Mouse (Mus musculus) intestine, embryonic 16.5 days (tissue): Measurements from ENCODE around the gene Zdhhc1. TPM values are rescaled to one million over a fixed set of nuclear protein-coding genes. Genes with fewer than 3 reads are reported as not detected.
A peak's percentile ranks its signal among the peaks of the same experiment; 100 is the strongest.

ENCODE experiments used
- ATAC-seq: fragments of 200-750 bp; cut with Nextera tagmentation; 2 replicates; pipeline ENCODE4 v1.8.0; 2017; ENCODE audit warnings: moderate TSS enrichment, moderate library complexity
- H3K27ac ChIP-seq: fragments of 300-500 bp; sonication (generic); 2 replicates; pipeline ENCODE4 v1.5.1; 2014; ENCODE audit warnings: mild to moderate bottlenecking, low read length
- H3K27me3 ChIP-seq: fragments of 300-500 bp; sonication (generic); replicated peaks from 2 replicates; pipeline ENCODE4 v1.6.1; 2014; ENCODE audit warnings: low read length, control low read depth, mixed read lengths; ENCODE audit not compliant: control insufficient read depth, insufficient read depth
- H3K36me3 ChIP-seq: fragments of 300-500 bp; sonication (generic); 2 replicates; pipeline ENCODE4 v1.6.1; 2014; ENCODE audit warnings: low read length, control low read depth; ENCODE audit not compliant: control insufficient read depth, insufficient read depth
- H3K4me1 ChIP-seq: fragments of 300-500 bp; sonication (generic); 2 replicates; pipeline ENCODE4 v1.6.1; 2014; ENCODE audit warnings: low read length, control low read depth, mixed read lengths; ENCODE audit not compliant: control insufficient read depth, insufficient read depth
- H3K4me2 ChIP-seq: fragments of 300-500 bp; sonication (generic); 2 replicates; pipeline ENCODE4 v1.6.1; 2014; ENCODE audit warnings: low read depth, low read length, control low read depth
- H3K4me3 ChIP-seq: fragments of 300-500 bp; sonication (generic); 2 replicates; pipeline ENCODE4 v1.5.1; 2014; ENCODE audit warnings: mild to moderate bottlenecking, low read length
- H3K9ac ChIP-seq: fragments of 300-500 bp; sonication (generic); 2 replicates; pipeline ENCODE4 v1.6.1; 2014; ENCODE audit warnings: low read depth, low read length
- H3K9me3 ChIP-seq: fragments of 300-500 bp; sonication (generic); 2 replicates; pipeline ENCODE4 v1.6.1; 2016; ENCODE audit warnings: low read length, control low read depth; ENCODE audit not compliant: control insufficient read depth
- whole genome bisulfite sequencing: fragments of 180-500 bp; shearing (Covaris S2); extraction: QIAGEN DNeasy Blood & Tissue Kit; methylation state at CpG from one replicate; pipeline ENCODE4 v1.1.7; 2014; 5-methylcytosine and 5-hydroxymethylcytosine counted together
- polyA plus RNA-seq: library from polyadenylated mRNA; unstranded; fragments of >200 nt; fragmentation: Nextera tagmentation; extraction: Ambion mirVana; gene quantifications from 2 replicates; pipeline ENCODE4 v1.2.1, GENCODE M21; 2015

Zdhhc1 gene
- polyA plus RNA-seq, 1 experiment from 2014 or later, result 18.5 TPM

DNA sequence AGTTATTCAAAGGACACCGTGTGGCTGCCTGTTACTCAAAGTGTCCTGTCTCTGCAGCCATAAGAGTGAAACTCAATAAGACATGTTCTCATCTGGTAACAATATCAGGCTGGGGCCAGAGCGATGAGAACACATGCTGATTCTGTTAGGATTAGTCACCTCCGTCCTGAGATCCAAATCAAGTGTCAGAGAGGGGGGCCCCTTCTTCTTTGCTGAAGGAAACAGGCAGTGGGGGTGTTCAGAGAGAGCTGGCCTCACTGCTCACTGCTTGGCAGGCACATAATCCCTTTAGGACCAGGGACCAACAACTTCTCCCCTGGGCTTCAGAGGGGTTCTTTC, 12.7 kb downstream of the Zdhhc1 start:
- H3K4me3 ChIP-seq, result no peak overlapping the region
- H3K9me3 ChIP-seq, result no peaks in the 10 kb centered on the region
- 73% methylated on average over 3 of the region's 3 CpGs for WGBS
- ATAC-seq, result peak; percentile 11; the same call in 1 of the 2 replicates
- H3K27ac ChIP-seq, result no peak overlapping the region
- H3K9ac ChIP-seq, result no peak overlapping the region
- no peak overlapping the region for H3K4me2 ChIP-seq
- H3K4me1 ChIP-seq, result no peaks in the 10 kb centered on the region
- no peaks in the 10 kb centered on the region for H3K36me3 ChIP-seq
- no peaks in the 10 kb centered on the region for H3K27me3 ChIP-seq

DNA sequence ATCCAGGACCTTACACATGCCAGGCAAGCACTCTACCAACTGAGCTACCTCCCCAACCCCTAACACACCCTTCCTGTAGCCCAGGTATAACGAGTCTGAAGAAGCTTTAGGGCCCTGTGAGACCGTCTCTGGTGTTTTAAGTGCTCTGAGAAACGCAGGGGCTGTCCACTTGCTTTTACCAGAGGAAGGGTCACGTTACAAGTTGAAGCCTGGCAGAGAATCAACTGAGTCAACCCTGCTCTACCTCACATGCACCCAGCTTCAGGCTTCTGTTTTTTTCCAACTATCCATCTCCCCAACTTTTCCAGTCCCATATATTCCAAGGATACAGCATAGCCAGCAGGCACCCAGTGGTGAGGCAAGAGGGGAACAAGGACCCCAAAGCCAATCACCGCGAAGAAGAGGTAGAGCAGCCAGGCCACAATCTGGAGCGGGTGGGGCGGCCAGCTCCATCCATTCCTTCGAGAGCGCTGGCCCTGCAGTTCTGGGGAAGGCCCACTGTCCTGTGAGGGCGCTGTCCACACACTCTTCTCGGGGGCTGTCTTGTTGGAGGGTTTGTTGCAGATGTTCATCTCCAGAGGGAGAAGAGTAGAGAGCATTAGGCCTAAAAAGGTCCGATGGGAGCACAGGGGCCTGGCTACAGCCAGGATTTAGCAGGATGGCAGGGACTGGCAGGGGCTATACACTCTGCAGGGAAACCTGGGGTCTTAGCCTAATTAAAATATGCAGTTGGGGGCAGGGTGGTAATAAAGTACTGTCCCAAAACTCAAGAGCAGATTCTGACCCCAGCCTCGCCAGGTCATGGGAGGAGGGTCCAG, 13.3 kb downstream of the Zdhhc1 start:
- H3K9me3 ChIP-seq, result no peaks in the 10 kb centered on the region
- no peak overlapping the region for H3K9ac ChIP-seq
- H3K36me3 ChIP-seq, result no peaks in the 10 kb centered on the region
- H3K4me3 ChIP-seq, result no peak overlapping the region
- H3K4me2 ChIP-seq, result no peak overlapping the region
- no peaks in the 10 kb centered on the region for H3K4me1 ChIP-seq
- WGBS, result 49% methylated on average over 14 of the region's 14 CpGs
- no peaks in the 10 kb centered on the region for H3K27me3 ChIP-seq
- H3K27ac ChIP-seq, result no peak overlapping the region
- peak; percentile 35; the same call in 1 of the 2 replicates for ATAC-seq

DNA sequence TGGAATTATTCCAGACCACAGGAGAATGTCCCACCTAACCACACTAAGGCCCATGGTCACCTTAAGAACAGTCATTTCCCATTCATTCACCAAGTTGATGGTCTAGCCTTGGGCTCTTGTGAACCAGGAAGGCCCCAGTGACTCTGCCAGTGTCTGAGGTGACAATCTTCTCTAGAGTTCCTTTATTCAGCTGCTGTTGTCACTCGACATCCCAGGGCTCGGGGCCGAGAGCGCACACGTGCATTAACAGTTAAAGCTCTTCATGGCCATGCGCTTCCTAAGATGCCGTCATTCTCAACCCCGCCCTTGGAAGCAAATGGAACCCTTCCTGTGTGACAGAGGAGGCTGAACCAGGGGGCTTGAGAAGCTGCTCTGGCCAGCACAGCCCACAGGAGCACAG, 14.6 kb downstream of the Zdhhc1 start:
- WGBS, result 84% methylated on average over 8 of the region's 8 CpGs
- H3K36me3 ChIP-seq, result no peaks in the 10 kb centered on the region
- H3K4me2 ChIP-seq, result no peak overlapping the region
- no peaks in the 10 kb centered on the region for H3K4me1 ChIP-seq
- H3K27me3 ChIP-seq, result no peaks in the 10 kb centered on the region
- H3K9me3 ChIP-seq, result no peaks in the 10 kb centered on the region
- H3K27ac ChIP-seq, result no peak overlapping the region
- no peak overlapping the region for H3K4me3 ChIP-seq
- ATAC-seq, result no peak
- no peak overlapping the region for H3K9ac ChIP-seq

DNA sequence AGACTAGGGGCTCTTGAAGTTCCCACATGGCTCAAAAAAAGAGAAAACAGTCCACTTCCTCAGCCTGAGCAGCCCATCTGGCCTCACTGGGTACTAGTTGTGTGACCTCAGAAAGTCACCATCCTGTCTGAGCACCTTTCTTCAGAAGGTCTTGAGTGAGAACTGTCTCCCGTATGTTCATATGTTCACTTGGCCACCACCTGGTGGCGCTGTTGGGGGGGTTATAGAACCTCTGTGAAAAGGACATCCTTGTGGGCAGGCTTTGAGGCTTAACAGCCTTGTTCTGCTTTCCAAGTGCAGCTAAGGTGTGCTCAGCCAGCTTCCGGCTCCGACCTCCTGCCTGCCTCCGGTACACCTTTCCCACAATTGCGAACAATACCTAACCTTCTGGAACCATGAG, 15.2 kb downstream of the Zdhhc1 start:
- Histone ChIP-seq H3K9ac (no peak overlapping the region), H3K4me3 (no peak overlapping the region), H3K4me2 (no peak overlapping the region), H3K9me3 (no peaks in the 10 kb centered on the region), H3K4me1 (no peaks in the 10 kb centered on the region), H3K36me3 (no peaks in the 10 kb centered on the region), H3K27me3 (no peaks in the 10 kb centered on the region), H3K27ac (no peak overlapping the region)
- 77% methylated on average over 6 of the region's 6 CpGs for WGBS
- no peak for ATAC-seq

DNA sequence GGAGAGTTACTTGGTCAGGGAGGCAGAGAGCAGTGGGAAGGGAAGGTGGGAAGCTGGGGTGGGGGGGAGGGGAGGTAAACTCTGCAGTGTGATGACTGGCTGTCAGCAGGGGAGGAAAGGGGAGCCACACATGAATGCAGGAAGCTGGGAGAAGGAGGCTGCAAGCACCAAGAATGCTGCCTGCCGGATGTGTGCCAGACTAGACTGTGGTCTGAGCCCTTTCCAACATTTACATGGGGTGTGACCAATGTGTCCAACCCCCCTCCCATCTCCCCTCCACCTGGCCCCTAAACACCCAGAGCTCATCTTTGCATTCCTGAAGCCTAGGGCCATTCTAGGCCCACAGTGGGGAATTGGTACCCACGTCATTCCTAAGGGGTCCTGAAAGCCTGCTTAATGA, 15.7 kb downstream of the Zdhhc1 start:
- Histone ChIP-seq H3K36me3 (no peaks in the 10 kb centered on the region), H3K27ac (no peak overlapping the region), H3K9ac (no peak overlapping the region), H3K9me3 (no peaks in the 10 kb centered on the region), H3K4me2 (no peak overlapping the region), H3K27me3 (no peaks in the 10 kb centered on the region; the same call in 1 of the 2 replicates), H3K4me3 (no peak overlapping the region), H3K4me1 (no peaks in the 10 kb centered on the region)
- no peak for ATAC-seq
- WGBS, result 43% methylated on average over 2 of the region's 2 CpGs

DNA sequence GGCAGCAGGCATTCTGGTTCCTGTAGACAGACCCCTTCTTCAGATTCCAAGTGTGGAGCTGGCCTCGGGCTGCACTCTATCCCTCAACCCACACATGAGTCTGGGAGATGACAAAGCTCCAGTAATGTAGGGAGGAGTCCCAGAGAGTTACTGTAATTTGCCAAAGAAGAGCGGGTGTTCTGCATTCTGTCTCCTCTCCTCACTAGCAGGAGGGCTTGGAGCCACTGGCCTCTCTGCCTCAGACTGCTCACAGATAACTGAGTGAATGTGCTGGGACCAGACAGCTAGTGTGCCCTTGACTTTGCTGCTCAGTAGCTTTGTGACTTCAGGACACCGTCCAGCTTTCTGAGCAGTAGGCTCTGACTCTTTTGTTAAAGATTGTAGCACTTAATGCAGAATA, 18.9 kb downstream of the Zdhhc1 start:
- Histone ChIP-seq H3K4me2 (no peak overlapping the region), H3K27ac (no peak overlapping the region), H3K9me3 (no peaks in the 10 kb centered on the region), H3K4me3 (no peak overlapping the region), H3K9ac (no peak overlapping the region), H3K36me3 (no peaks in the 10 kb centered on the region), H3K4me1 (peaks cover 21% of the 10 kb centered on the region), H3K27me3 (no peaks in the 10 kb centered on the region; the same call in 1 of the 2 replicates)
- ATAC-seq, result no peak
- 81% methylated on average over 3 of the region's 3 CpGs for WGBS

DNA sequence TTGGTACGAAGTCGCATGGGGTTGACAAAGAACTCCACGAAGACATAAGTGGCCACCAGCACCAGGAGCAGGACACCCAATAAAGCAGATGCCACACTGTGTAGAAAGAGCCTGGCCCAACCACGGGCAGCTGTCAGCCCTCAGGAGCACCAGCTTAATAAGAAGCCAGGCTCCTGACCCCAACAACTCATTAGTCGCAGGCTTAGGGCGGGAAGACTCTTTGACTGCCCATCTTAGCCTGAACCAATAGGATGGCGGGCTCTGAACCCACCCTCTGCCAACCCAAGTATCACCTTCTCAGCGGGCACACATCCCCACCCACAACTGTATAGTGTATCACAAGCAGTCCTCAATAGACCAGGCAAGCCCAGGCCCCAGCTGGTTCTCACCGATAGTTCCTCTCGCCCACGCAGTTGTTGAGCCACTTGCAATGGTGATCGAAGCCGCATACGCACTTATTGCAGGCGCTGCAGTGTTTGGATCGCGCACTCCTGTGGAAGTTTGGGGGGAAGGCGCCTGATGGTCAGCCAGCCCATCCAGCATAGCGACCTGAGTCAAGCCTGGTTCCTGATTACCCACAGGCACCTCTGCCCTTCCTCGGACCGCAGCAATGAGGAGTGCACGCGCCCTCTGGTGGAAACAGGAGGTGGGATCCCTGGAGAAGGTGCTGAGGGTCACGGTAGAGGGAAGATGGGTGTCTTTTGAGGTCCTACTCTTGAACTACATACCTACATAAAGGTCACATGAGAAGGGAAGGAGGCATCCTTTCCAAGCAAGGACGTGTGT, 19.9 kb downstream of the Zdhhc1 start:
- H3K36me3 ChIP-seq, result no peaks in the 10 kb centered on the region
- no peak for ATAC-seq
- H3K4me3 ChIP-seq, result no peak overlapping the region
- no peaks in the 10 kb centered on the region; the same call in 1 of the 2 replicates for H3K27me3 ChIP-seq
- peaks cover 21% of the 10 kb centered on the region for H3K4me1 ChIP-seq
- H3K4me2 ChIP-seq, result no peak overlapping the region
- no peak overlapping the region for H3K9ac ChIP-seq
- 48% methylated on average over 25 of the region's 25 CpGs for WGBS
- H3K27ac ChIP-seq, result no peak overlapping the region
- H3K9me3 ChIP-seq, result no peaks in the 10 kb centered on the region

DNA sequence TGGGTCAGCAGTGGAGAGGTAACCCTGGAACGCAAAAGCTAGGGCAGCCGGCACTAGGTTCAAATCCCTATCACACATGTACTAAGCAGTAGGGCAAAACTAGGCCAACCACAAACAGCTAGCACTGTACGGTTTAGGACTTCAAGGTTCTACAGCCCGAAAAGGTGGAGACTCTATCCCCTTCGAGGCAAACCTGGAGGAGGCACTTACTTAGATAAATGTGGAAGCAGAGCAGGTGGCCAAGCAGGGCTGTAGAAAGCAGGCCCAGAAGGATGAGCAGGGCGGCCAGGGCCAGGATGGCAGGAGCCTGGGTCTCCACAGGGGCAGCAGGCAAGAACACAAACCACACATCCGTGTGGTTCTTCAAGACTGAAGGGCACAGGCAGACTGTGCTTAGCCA, 20.5 kb downstream of the Zdhhc1 start:
- Histone ChIP-seq H3K4me1 (peaks cover 21% of the 10 kb centered on the region), H3K9ac (no peak overlapping the region), H3K36me3 (no peaks in the 10 kb centered on the region), H3K9me3 (no peaks in the 10 kb centered on the region), H3K4me3 (no peak overlapping the region), H3K27ac (no peak overlapping the region), H3K4me2 (no peak overlapping the region), H3K27me3 (no peaks in the 10 kb centered on the region; the same call in 1 of the 2 replicates)
- WGBS, result 89% methylated on average over 7 of the region's 7 CpGs
- no peak for ATAC-seq

DNA sequence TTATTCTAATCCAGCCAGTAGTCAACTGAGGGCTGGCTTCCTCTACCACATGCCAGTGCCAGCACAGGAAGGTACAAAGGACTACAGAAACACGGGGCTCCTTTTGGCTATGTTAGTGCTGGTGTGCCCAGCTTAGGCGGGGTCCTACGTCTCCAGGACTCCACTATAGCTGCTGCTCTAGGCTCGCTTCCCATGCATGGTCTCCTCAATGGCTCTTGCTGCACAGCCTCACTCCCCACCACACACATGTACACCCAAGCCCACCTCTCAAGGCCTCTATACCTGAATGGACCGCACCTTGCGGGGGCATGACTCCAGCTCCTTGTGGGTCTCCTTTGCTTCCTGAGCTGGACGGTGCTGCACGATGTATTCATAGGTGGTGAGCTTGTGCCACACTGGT, 21.0 kb downstream of the Zdhhc1 start:
- Histone ChIP-seq H3K36me3 (no peaks in the 10 kb centered on the region), H3K4me1 (peaks cover 24% of the 10 kb centered on the region), H3K4me3 (no peak overlapping the region), H3K9me3 (no peaks in the 10 kb centered on the region), H3K9ac (no peak overlapping the region), H3K27ac (no peak overlapping the region), H3K4me2 (no peak overlapping the region), H3K27me3 (no peaks in the 10 kb centered on the region; the same call in 1 of the 2 replicates)
- no peak for ATAC-seq
- 87% methylated on average over 8 of the region's 8 CpGs for whole genome bisulfite sequencing
